Mouse (Mus musculus) erythroid progenitor cell, adult 5-6 weeks (primary cell): Measurements from ENCODE around the gene Ang2. TPM values are rescaled to one million over a fixed set of nuclear protein-coding genes. Genes with fewer than 3 reads are reported as not detected.
"Not testable (repeated sequence)": the region's sequence is repeated elsewhere in the genome, so short reads cannot be mapped to it uniquely, and the experiment has no call there.

ENCODE experiments used
- ATAC-seq: replicated peaks from 2 replicates; pipeline ENCODE4 v1.8.0; 2016; ENCODE audit warnings: moderate number of reproducible peaks, mild to moderate bottlenecking, moderate TSS enrichment, inconsistent platforms; ENCODE audit not compliant: poor library complexity, low FRiP score, severe bottlenecking
- total RNA-seq, 2 experiments: library from RNA; stranded (forward) in 1 of 2; stranded (reverse) in 1 of 2; fragments of 150-400 nt in 1 of 2; fragments of 186-747, 209-891 nt in 1 of 2; gene quantifications; 2 replicates each; pipeline versions ENCODE4 v1.2.3 to v1.2.4; 2015 to 2017; ENCODE audit warnings: low replicate concordance in 2 of 2

The Ang2 gene
- total RNA-seq (2015; ENCODE audit: low replicate concordance) = not detected in 2 replicates
- total RNA-seq (2017; ENCODE audit: low replicate concordance) = not detected in 2 replicates

DNA sequence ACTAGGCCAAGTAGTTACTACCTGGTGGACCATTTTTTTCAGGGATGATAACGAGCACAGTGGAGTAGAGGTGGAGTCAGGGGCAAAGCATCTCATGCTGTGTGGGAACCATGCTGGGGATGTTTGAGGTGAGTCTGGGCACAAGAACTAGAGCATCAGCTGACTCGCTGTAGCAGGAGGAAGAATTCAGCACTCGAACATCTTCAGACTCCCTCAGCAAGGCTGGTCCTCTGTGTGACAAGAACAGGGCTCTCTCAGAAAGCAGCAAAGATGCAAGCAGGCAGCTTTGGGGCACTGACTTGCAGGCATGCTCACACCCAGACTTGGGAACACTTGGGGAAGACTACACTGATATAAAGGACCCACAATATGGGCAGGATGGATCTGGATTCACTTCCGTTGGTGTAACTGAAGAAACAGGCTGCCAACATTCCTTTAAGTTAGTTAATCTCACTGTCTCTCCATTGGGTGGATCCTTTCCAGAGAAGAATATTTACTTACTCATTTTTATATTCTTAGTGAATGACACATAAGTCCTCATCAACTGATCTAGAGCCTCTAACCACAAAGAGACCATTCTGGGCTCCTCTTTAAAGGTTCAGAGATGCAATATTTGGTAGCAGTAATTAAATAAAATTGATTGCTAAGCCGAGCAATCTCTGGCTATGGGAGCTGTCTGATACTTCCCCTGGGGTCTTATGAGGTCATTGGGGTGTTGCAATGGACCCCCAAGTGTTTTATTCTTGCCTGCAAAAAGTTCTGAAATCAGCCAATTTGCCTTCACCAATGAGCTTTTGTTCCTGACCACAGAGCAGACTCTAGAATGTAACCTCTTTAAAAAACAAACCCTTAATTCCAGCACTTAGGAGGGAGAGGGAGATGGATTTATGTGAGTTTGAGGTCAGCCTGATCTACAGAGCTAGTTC, at the start of gene Ang2:
Gene Ang2, minus strand, starts transcription at position 51 of the 926 bp plus-strand sequence.
- no peak for ATAC-seq

DNA sequence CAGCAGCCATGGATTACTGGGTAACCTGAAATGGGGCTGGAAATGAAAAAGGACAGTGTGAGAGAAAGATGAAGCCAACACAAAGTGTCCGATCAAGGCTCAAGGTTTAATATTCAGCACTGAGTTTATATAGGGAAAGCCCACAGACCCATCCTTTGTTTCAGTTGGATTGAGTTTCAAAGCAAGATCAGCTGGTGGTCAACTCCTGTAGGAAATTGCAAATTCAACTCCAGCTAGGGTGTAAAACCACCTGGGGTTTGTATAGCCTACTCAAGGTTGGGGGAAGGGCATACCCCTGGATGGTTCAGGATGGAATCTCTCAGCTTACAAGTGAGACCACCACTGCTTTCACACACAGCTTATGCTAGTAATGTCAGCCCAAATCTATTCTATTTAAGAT, 48.8 kb upstream of the Ang2 start:
- no peak for ATAC-seq

DNA sequence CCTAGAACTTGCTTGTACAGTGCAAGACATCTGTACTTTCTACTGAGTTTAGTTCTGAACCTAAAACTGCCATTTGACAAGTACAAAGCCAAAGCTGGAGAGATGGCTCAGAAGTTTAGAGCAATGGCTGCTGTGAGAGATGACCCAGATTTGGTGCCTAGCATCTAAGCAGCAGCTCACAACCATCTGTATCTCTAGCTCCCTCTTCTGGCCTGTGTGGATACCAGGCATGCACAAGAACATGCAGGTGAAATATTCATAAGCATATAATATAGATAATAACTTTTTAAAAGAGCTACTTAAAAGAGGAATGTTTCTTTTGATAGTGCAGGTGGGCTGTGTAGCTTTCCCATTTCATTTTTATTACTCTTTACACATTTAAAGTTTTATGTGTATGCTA, 42.0 kb upstream of the Ang2 start:
- ATAC-seq = no peak

DNA sequence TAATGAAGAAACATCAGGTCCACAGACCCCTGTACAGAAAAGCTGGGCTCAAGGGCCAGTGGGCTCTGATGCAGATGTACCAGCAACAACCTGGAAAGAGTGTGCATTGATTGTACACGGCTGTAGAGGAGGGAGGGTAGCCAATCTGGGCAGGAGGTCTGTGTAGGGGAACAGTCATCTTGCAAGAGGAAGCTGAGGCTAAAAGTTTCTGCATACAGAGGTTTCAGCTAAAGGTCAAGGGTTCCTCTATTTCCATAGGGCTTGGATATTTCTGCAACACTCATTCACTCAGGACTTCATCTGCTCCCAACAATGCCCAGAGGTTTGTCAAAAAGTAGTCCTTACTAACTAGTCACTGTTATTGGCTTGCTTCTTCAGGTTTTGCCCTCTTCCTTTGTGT, 38.5 kb upstream of the Ang2 start:
- not testable (repeated sequence) for ATAC-seq

DNA sequence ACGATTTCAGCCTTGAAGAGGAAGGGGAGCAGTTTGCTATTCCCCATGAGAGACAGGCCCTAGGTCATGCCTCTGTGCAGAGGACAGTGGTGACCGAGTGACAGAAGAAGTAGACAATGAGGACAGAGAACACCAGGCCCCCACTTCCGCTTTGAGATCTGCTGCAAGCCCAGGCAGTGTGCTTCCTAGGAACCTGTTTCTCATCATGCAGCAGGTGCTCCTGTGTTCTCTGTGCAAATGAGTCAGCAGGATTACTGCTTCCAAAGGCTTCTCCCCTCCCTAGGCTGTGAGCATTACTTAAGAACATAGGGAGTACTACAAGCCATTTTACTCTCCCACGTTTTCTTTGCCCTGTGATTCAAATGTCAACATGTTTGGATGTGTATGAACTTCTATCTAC, 30.7 kb upstream of the Ang2 start:
- ATAC-seq = not testable (repeated sequence)

DNA sequence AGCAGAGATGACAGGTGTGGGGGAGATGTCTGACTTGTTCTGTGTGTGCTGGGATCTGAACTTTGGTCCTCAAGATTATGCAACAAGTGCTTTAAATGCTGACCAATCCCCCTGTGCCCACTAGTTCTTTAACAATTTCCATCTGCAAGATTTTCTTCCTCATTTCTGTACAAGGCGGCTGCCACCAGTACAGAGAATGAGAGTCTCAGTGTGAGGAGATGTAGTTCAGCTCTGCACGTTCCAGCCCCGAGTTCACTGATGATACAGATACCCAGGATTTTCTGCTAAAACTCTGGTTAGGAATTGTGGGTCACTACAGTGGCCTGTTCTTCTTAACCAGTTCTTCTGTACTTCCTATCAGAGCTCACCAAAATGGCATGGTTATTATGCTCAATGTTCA, 21.1 kb upstream of the Ang2 start:
- ATAC-seq = not testable (repeated sequence)

DNA sequence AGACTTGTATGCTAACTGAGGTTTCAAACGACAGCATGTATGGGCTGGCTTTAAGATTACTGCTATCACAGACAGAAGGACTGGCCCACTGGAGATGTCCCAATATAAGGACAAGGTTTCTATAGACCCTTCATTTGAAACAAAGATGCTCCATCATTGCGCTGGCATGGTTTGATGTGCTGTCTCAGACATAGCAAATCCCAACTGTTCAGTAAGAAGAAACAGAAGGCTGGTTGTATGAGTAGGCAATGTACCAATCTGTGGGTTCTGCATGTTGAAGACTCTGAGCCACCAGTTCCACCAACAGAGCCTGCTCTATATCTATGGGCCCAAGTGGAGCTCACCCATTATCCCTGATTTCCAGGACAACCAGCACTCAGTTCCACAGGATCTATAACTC, 4.2 kb upstream of the Ang2 start, which contains the start of gene Ear14:
Gene Ear14, plus strand, starts transcription at position 277 of the 400 bp plus-strand sequence.
- no peak for ATAC-seq

DNA sequence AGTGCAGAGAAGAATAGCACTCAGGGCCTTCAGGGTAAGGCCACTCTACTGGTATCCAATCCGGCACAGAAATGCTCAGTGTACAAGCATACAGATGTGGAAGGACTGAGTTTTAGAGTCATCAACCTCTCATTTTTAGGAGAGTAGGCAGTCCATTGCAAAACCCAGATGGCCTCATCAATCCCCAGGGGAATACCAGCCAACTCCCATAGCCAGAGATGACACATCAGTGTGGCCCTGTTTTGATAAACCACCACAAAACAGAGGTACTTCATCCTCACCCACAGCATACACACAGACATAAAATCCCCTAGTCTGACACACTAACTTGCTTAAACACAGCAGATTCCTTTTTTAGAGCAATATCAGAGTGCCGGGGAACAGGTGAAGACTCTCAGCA, 1.5 kb upstream of the Ang2 start:
- ATAC-seq = no peak

DNA sequence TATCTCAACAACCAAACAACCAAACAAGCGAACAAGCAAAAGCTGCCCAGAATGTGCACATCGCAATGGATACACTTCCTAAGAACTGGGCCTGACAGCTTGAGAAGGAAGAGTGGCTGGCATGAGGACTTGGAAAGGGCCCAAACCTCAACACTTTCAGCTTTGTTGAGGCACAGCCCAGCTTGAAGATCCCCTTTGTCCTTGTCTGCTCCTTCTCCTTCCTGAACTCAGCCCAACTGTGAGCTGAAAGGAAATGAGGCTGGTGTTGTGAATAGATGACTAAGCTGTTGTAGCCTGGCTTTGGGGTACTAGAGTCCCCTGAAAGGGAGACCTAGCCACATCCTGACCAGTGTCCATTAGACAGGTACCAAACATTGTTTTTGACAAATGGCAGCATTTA, 1.1 kb upstream of the Ang2 start:
- no peak for ATAC-seq

DNA sequence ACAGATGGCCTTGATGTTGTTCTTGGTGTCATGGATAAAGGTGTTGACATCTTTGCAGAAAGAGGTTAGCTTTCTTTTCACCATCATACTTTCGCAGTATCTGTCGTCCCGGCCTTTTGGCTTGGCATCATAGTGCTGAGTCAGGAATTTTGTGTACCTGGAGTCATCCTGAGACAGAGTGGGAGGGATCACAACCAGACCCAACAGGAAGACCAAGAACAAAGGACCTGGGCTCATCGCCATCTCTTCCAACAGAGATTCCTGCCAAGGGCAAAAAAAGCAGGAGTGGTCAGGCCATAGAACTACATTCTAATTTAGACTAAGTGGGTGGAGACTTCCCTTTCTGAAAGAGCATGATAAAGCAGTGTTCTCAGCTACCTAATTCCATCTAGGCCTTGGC, 3.3 kb downstream of the Ang2 start:
- no peak for ATAC-seq

DNA sequence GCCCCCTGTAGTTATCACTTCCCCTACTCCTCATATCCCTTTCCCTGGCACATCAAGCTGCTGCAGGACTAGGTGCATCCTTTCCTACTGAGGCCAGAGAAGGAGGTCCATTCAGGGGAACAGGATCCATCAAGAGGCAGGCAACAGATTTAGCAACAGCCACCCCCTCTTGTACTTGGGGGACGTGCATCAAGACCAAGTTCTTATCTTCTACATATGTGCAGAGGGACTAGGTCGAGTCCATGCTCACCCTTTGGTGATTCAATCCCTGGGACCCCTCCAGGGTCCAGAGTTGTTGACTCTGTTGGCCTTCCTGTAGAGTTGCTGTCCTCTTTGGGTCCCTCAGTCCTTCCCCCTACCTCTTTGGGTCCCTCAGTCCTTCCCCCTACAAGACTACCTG, 17.9 kb downstream of the Ang2 start:
- ATAC-seq = not testable (repeated sequence)

DNA sequence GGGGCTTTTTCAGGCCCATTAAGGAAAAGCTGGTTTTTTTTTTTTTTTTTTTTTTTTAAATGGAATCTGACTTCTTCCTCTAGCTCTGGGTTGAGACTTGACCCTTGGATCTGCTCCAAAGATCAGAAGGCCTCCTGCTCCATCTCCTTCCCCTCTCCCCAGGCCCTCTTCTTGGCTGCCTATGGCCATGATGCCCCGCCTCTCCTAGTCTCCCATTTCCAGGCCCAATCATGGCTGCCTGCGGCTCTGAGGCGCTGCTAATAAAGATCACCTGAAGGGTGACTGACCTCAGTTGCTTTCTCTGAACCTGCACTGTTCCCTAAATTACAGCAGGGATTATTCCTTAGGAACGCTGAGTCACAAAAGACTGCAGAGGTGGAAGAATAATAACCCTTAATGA, 25.1 kb downstream of the Ang2 start:
- no peak for ATAC-seq

DNA sequence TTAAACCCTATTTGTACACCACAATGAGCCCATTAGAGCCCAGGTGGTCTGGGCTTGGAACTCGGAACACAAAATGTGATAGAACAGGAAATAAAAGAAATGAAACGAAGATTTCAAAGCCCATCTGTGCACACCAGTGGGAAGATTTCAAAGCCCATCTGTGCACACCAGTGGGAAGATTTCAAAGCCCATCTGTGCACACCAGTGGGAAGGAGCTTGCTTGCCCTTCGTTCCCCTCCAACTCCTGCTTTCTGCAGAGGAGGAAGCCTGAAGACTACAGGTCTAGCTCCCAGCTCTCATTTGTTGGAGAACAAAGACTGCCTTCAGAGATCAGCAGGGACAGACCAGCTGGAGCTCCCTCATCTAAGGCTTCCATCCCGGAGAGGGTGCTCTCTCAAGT, 26.0 kb downstream of the Ang2 start:
- ATAC-seq = not testable (repeated sequence)

DNA sequence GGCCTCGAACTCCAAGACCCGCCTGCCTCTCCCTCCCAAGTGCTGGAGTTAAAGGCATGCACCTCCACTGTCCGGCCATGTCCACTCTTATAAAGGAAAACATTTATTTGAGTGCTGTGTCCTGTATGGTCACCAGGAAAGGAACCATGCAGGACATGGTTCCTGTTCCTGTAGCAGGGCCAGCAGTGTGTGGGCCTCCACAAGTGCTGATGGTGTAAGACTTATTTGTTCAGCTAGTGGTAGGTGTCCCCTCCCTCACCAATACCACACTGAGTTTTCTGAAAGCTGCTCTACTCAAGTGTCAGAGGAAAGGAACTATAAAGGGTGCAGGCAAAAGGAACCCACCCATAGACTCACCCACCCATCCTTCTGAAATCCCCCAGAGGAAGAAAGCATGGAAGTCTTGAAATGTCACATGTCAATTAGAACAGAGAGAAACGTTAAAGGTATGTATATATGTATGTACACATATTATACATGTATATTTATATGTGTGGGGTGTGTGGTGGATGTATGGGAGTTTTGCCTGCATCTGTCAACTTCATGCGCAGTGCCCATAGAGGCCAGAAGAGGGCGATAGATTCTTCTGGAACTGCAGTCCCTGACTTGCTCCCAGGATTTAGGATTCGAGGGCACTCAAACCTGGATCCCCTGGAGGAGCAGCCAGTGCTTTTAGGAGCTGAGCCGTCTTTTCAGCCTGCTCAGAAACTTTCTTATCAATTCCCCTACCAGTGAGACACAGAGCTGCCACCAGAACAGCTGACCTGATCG, 26.7 kb downstream of the Ang2 start:
- peak; percentile 73; the same call in 1 of the 2 replicates for ATAC-seq

DNA sequence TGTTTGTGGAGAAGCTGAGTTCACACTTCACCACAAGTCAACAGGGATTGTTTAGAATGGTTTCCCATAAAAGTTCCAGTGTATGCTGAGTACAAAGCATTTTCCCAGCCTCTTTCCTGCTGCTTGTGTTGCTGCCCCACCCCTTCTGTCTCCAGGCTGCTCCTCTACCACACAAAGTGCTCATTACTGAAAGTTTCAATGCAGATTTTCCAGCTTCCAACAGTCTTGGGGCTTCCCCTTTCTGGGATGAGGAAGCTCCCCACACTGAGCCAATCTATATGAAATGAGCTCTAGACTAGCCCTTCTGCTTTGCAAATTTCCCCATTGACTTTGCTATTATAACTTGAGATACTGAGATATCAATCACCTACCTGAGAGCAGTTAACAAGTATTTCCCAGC, 32.9 kb downstream of the Ang2 start:
- no peak for ATAC-seq

DNA sequence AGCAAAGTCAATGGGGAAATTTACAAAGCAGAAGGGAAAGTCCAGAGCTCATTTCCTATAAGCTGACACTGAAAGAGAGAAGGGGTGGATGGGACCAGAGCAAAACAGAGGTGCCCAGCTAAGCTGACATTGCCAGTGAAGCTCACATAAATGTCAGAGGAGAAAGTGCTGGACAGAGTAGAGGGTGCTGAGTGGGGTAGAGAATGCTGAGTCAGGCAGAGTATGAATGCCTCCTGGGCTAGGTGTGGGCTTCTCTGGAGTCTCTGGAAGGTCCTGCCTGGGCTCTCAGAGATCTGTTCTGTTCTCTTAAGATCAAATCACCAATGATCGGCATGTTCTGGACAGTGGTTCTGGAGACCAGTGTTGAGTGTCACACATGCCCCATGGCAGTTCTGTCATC, 33.5 kb downstream of the Ang2 start:
- 0 out of 2 replicates have a peak, but pooled peaks have one; percentile 52 for ATAC-seq

DNA sequence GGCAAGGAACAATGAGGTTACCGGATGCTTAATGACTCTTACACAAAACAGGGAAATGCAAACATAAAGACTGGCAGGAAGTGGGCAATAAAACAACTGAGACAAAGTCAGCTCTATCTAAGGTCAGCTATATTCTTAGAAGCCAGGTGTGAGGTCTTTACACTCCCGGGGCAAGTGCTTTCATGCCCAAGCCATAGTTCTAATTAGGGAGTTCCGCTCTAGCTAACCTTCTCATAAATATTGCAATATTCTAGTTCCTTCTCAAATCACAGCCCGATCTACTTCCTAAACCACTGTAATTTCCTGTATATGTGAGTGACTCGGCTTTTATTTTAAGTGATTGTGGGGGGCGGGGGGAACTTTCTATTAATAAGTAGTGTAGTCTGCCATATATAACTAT, 35.6 kb downstream of the Ang2 start:
- ATAC-seq = not testable (repeated sequence)

DNA sequence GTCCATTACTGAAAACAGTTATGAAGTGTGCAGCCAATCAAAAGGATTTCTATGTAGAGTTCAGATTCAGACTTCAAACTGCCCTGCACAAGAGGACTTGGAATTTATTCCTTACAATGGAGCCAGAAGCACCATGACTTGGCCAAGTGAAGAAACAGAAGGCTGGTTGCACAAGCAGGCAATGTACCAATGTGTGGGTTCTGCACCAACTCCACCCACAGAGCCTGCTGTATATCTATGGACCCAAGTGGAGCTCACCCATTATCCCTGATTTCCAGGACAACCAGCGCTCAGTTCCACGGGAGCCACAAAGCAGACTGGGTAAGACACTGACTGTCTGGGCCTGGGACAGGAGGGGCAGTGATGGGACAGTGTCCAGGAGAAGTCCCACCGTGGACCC, 37.0 kb downstream of the Ang2 start, which contains the start of gene Rnase2b:
Gene Rnase2b, plus strand, starts transcription at position 285 of the 400 bp plus-strand sequence.
- ATAC-seq = not testable (repeated sequence)

DNA sequence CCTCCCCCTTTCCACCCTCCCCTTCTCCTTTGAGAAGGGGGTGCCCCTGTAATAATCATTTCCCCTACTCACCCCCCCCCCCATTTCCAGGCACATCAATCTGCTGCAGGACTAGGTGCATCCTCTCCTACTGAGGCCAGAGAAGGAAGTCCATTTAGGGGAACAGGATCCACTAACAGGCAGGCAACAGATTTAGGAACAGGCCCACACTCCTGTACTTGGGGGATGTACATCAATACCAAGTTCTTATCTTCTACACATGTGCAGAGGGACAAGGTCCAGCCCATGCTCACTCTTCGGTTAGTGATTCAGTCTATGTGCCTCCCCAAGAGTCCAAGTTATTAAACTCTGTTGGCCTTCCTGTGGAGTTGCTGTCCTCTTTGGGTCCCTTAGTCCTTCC, 41.9 kb downstream of the Ang2 start:
- ATAC-seq = 0 out of 2 replicates have a peak, but pooled peaks have one; percentile 28

DNA sequence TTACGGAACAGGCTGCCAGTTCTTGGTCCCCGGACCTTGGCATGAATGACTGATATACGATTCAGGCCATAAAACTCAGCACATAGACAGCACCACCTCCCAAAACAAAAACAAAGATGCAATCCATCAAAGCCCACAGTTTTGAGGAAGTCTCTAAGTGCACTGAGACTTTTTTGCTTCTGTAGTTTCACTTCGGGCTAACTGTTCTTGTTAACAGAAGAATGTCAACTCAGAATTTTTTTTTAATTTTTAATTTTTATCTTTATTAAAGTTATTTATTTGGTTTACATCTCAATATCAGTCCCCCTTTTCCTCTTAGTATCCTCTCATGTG, 42.2 kb downstream of the Ang2 start:
- no peak for ATAC-seq
